Mouse (Mus musculus): Measurements from ENCODE around the gene Igsf21.

DNA sequence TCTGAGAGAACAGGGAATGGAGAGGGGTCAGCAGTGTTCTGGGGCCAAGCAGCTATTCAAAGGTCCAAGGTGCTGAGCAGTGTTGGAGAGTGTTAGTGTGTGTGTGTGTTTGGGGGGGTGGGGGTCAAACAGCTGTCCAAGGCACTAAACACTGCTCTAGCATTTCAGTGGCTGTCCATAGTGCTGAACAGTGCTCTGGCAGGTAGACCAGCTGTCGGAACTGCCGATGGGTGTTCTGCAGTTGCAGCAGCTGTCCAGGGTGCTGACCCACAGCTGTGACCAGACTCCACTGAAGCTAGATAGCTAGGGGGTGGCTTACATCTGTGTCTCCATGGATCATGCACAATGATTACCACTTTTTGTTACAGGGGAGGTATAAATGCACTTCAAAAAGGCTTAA lies 36.8 kb upstream of the Igsf21 start:
- no peak for TF ChIP-seq MYOG (IDR thresholded peaks at IDR 0.05; ENCODE audit: control insufficient read depth in 1 of 3, insufficient read depth in 1 of 3, insufficient read length in 2 of 3, low read depth in 2 of 3)
- TF ChIP-seq POLR2A (IDR thresholded peaks at IDR 0.05; ENCODE audit: insufficient read length, low read depth): no peak
- no peak for TF ChIP-seq E2F4 (IDR thresholded peaks at IDR 0.05; ENCODE audit: insufficient read depth)
- no peak for TF ChIP-seq POLR2AphosphoS2 (IDR thresholded peaks at IDR 0.05; ENCODE audit: insufficient read length, low read depth)
- TF ChIP-seq USF1 (IDR thresholded peaks at IDR 0.05; ENCODE audit: low read depth): no peak
- no peak for TF ChIP-seq TCF12 (IDR thresholded peaks at IDR 0.05; ENCODE audit: insufficient read depth, poor library complexity, severe bottlenecking)
- TF ChIP-seq MYOD1 (IDR thresholded peaks at IDR 0.05; ENCODE audit: control insufficient read depth in 1 of 3, insufficient read length in 2 of 3, low read depth in 2 of 3): peak in 1 of 3 experiments; percentile 32
- TF ChIP-seq MAX (IDR thresholded peaks at IDR 0.05; ENCODE audit: low read depth): no peak

All from myocyte (in vitro differentiated cells).